Mouse (Mus musculus) neutrophil, adult 83 days (primary cell): ENCODE measurements around the gene Pck2. TPM values are rescaled to one million over a fixed set of nuclear protein-coding genes. Genes with fewer than 3 reads are reported as not detected.

Experiments
- total RNA-seq, 2 experiments: library from RNA; stranded (reverse); gene quantifications; one replicate each; pipeline ENCODE4 v1.2.4; 2023

Pck2 gene
- total RNA-seq = 10 to 100 TPM; 28.8 to 36.8 TPM

GRCm38 (mm10) chr14:55540067-55540786 is at the start of gene Pck2:
Pck2 (plus strand) TSS chr14:55540266.

GRCm38 (mm10) chr14:55490361-55491201 is 49.5 kb upstream of the Pck2 start, which contains the start of gene Carmil3:
Carmil3 (plus strand) TSS chr14:55490651.

GRCm38 (mm10) chr14:55510125-55510731 is 29.8 kb upstream of the Pck2 start, which contains the start of gene Cpne6:
Cpne6 (plus strand) TSS chr14:55510445.

DNA sequence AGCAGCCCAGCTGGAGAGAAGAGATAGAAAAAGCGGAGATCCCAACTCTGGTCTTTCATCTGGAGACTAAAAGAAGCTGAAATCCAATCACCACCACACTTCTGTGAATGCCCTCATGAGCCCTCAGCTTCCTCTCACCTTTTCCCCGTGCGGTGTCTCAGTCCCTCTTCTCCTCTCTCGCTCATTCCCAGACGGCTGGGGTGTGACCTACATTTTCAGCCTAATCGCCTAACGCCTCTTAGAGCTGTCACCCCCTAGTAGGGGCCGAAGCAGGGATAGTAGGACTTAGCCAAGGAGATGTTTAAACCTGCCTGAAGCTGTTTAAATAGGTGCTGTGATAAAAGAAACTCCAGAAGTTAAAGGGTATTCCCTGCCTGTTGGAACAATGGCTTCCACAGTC is 15.3 kb upstream of the Pck2 start, which contains the start of gene Nrl:
Gene Nrl (minus strand): TSS at position 197 of the 400 bp plus-strand sequence.

GRCm38 (mm10) chr14:55559799-55560201 is 19.7 kb downstream of the Pck2 start, which contains the start of gene Dcaf11:
Dcaf11 (plus strand) TSS chr14:55560006.

DNA sequence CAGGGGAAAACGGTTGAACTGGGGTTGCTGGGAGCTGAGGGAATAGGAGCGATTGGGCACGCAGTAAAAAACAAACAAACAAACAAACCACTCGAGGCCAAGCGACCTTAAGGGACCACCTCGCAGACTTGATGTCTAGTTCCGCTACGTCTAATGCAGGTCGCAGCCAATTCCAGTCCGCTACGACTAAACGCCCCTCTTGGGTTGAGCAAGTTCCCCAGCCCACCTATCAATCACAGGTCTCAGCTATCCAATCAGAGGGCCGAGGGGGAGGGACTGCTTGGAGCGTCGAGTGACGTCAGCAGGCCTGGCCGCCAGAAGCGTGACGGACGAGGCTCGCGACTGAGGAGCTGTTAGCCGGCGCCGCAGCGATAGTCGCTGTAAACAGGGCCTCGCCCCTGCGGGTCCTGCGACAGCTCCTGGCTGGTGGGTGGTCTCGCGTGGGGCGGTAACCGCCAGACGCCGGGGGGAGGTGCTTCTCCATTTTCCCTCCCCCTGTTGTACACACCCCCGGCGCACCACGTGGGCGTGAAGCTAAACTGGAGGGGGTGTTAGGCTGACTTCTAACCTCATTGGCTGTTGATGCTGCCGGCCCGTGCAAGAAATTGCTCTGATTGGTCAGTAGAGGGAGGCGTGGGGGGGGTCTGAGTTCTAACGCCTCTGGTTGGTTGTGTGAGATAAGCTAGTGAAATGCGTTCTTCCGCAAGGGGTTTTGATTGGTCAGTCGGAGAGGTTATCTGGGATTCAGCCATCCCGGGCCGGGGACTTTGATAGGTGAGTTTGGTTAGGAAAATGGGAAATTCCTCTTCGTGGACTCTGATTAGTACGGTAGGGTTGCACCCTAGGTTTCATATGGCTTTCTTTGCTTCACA is 20.4 kb downstream of the Pck2 start, which contains the start of gene A730061H03Rik:
Gene A730061H03Rik (minus strand): TSS at position 205 of the 872 bp plus-strand sequence.

DNA sequence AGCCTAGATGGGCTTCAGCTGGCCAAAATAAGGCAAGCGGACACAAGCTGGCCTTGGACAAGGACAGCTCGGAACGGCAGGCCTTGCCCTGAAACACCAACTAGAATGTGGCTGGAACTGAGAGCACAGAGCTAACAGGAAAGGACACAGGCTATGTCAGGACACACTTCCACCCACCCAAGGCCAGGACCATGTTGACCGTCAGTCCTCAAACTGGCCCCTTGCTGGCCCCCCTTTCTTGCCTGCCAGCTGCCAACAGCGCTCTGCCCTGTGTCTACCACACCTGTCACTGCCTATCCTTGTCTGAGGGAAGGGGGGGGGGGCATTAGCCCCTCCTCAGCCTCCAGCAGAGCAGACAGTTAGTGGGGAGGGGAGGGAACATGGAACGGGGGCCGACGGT is 35.2 kb downstream of the Pck2 start, which contains the start of gene Fitm1:
Gene Fitm1 (plus strand): TSS at position 316 of the 400 bp plus-strand sequence.

GRCm38 (mm10) chr14:55577871-55578667 is 38.0 kb downstream of the Pck2 start, which contains the start of gene Psme1:
Psme1 (plus strand) TSS chr14:55578123.

GRCm38 (mm10) chr14:55584702-55585565 is 44.9 kb downstream of the Pck2 start, which contains the start of gene Emc9:
Emc9 (minus strand) TSS chr14:55585302.

GRCm38 (mm10) chr14:55590748-55591330 is 50.8 kb downstream of the Pck2 start, which contains the start of gene Psme2:
Psme2 (minus strand) TSS chr14:55591113.

DNA sequence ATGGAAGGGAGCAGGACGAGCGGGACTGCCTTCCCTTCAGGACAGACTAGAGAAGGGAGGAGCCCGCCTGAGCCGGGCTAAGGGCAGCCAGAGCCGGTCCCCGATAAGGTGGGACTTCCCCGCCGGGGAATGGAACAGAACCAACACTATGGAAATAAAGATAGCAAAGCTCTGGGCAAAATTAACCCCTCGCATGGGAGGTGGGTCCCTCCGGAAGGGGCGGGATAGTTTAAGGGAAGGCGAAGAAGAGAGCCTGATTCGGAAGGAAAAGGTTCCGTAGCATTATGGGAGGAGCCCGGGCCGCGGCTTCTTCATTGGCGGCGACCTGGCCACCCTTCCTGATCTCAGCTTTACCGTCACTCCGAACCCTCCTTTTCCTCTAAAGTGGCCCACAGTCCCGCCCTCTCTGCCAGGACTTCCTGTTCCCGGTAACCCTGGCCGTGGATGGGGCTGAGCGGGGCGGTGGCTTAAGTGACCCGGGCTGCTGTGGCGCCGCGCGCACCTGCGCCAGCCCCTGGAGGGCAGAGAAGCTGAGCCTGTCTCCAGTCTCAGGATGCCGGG is 51.3 kb downstream of the Pck2 start, which contains the start of gene Rnf31:
Gene Rnf31 (plus strand): TSS at position 378 of the 561 bp plus-strand sequence.

Other genes starting within 250 kb of the Pck2 start
- gene Dhrs4, start 61.5 kb upstream of the Pck2 start, total RNA-seq = 10 to 100 TPM; 14.0 to 26.8 TPM
- gene Carmil3, start 49.6 kb upstream of the Pck2 start, total RNA-seq = under 1 TPM; 0.11 to 0.35 TPM
- gene Cpne6, start 29.8 kb upstream of the Pck2 start, total RNA-seq = not detected
- not detected for gene Nrl, start 15.3 kb upstream of the Pck2 start, total RNA-seq
- 10 to 100 TPM; 48.3 to 50.3 TPM for gene Dcaf11, start 19.7 kb downstream of the Pck2 start, total RNA-seq
- 10 to 100 TPM in 1 of 2 experiments, 1 to 10 TPM in 1; 8.6 to 10.4 TPM for gene A730061H03Rik, start 20.1 kb downstream of the Pck2 start, total RNA-seq
- not detected for gene Fitm1, start 35.4 kb downstream of the Pck2 start, total RNA-seq
- gene Psme1, start 37.9 kb downstream of the Pck2 start, total RNA-seq = 100 to 1,000 TPM; 144 to 155 TPM
- 1 to 10 TPM; 4.9 to 6.6 TPM for gene Emc9, start 45.0 kb downstream of the Pck2 start, total RNA-seq
- 100 to 1,000 TPM; 191 to 193 TPM for gene Psme2, start 50.8 kb downstream of the Pck2 start, total RNA-seq
- gene Rnf31, start 51.4 kb downstream of the Pck2 start, total RNA-seq = 10 to 100 TPM; 51.6 to 55.7 TPM
- 10 to 100 TPM; 41.1 to 56.8 TPM for gene Irf9, start 63.3 kb downstream of the Pck2 start, total RNA-seq
- gene Rec8, start 77.8 kb downstream of the Pck2 start, total RNA-seq = 1 to 10 TPM; 1.2 to 3.1 TPM
- 10 to 100 TPM; 12.2 to 12.4 TPM for gene Ipo4, start 95.7 kb downstream of the Pck2 start, total RNA-seq
- 1 to 10 TPM in 1 of 2 experiments, under 1 TPM in 1; 0.31 to 1.2 TPM for gene Gm49378, start 97.6 kb downstream of the Pck2 start, total RNA-seq
- gene Tm9sf1, start 103.5 kb downstream of the Pck2 start, total RNA-seq = 10 to 100 TPM; 34.3 to 37.8 TPM
- gene Tssk4, start 109.9 kb downstream of the Pck2 start, total RNA-seq = 1 to 10 TPM; 2.0 to 3.4 TPM
- 10 to 100 TPM; 15.9 TPM for gene Mdp1, start 120.2 kb downstream of the Pck2 start, total RNA-seq
- 10 to 100 TPM; 14.6 to 15.9 TPM for gene Gmpr2, start 131.7 kb downstream of the Pck2 start, total RNA-seq
- 100 to 1,000 TPM; 178 to 185 TPM for gene Nedd8, start 131.9 kb downstream of the Pck2 start, total RNA-seq
- gene Tinf2, start 141.6 kb downstream of the Pck2 start, total RNA-seq = 10 to 100 TPM; 60.2 to 61.1 TPM
- 1 to 10 TPM; 1.3 to 2.2 TPM for gene Tgm1, start 173.7 kb downstream of the Pck2 start, total RNA-seq
- gene Rabggta, start 182.0 kb downstream of the Pck2 start, total RNA-seq = 10 to 100 TPM; 21.0 to 23.4 TPM
- 10 to 100 TPM; 57.3 to 62.3 TPM for gene Dhrs1, start 205.4 kb downstream of the Pck2 start, total RNA-seq
- gene Nop9, start 205.4 kb downstream of the Pck2 start, total RNA-seq = 10 to 100 TPM; 14.8 to 20.7 TPM
- gene Cideb, start 218.2 kb downstream of the Pck2 start, total RNA-seq = under 1 TPM; 0.33 to 0.57 TPM
- under 1 TPM; 0.55 to 0.61 TPM for gene Ltb4r2, start 221.2 kb downstream of the Pck2 start, total RNA-seq
- gene Ltb4r1, start 225.7 kb downstream of the Pck2 start, total RNA-seq = 100 to 1,000 TPM; 205 to 213 TPM
- under 1 TPM; 0.29 to 0.77 TPM for gene Adcy4, start 243.8 kb downstream of the Pck2 start, total RNA-seq
- gene Ripk3, start 248.6 kb downstream of the Pck2 start, total RNA-seq = 10 to 100 TPM; 32.4 to 37.6 TPM